Mouse (Mus musculus): Measurements from ENCODE around the gene Rhd. TPM values are rescaled to one million over a fixed set of nuclear protein-coding genes. Genes with fewer than 3 reads are reported as not detected.

The Rhd gene
- polyA plus RNA-seq, 1 experiment from 2014 or later, result 5.4 TPM

GRCm38 (mm10) chr4:134939900-134940299 lies 75.6 kb downstream of the Rhd start:
- 70% methylated on average over 9 of the region's 9 CpGs for WGBS
- ATAC-seq (replicated peaks; ENCODE audit: insufficient number of reproducible peaks, insufficient read depth, low FRiP score, low read depth), result no peak

GRCm38 (mm10) chr4:134943758-134944538 lies 79.6 kb downstream of the Rhd start:
- no peaks in the 10 kb centered on the region for H3K36me3 ChIP-seq
- ATAC-seq (replicated peaks; ENCODE audit: insufficient number of reproducible peaks, insufficient read depth, low FRiP score, low read depth), result no peak
- H3K4me1 ChIP-seq (replicated peaks), result peaks cover 14% of the 10 kb centered on the region
- H3K4me2 ChIP-seq, result no peak overlapping the region
- 36% methylated on average over 27 of the region's 27 CpGs for WGBS
- no peak overlapping the region for H3K4me3 ChIP-seq
- no peaks in the 10 kb centered on the region for H3K9me3 ChIP-seq (replicated peaks)
- peaks cover 31% of the 10 kb centered on the region for H3K27me3 ChIP-seq
- H3K9ac ChIP-seq, result no peak overlapping the region
- H3K27ac ChIP-seq, result no peak overlapping the region

More at GRCm38 (mm10) chr4:134939900-134940299, 75.6 kb downstream of the Rhd start:
- peaks cover 23% of the 10 kb centered on the region for H3K36me3 ChIP-seq
- peaks cover 25% of the 10 kb centered on the region for H3K4me1 ChIP-seq (replicated peaks)
- no peak overlapping the region for H3K4me3 ChIP-seq
- peak overlapping the region; percentile 40; the same call in 1 of the 2 replicates for H3K4me2 ChIP-seq
- H3K27ac ChIP-seq, result no peak overlapping the region
- no peaks in the 10 kb centered on the region for H3K9me3 ChIP-seq (replicated peaks)
- H3K9ac ChIP-seq, result no peak overlapping the region
- H3K27me3 ChIP-seq, result peaks cover 24% of the 10 kb centered on the region

Other genes with a start within 250 kb of the Rhd start
- 5.1 and 6.6 TPM in 2 replicates for gene Man1c1, start 160.2 kb upstream of the Rhd start, polyA plus RNA-seq (2015; fragmentation: Nextera tagmentation; extraction: Ambion mirVana)
- 11.6 and 16.0 TPM in 2 replicates for gene Ldlrap1, start 96.5 kb upstream of the Rhd start, polyA plus RNA-seq (2015; fragmentation: Nextera tagmentation; extraction: Ambion mirVana)
- 22.0 and 25.5 TPM in 2 replicates for gene Maco1, start 11.2 kb upstream of the Rhd start, polyA plus RNA-seq (2015; fragmentation: Nextera tagmentation; extraction: Ambion mirVana)
- gene Tmem50a, start 50.5 kb downstream of the Rhd start, polyA plus RNA-seq (2015; fragmentation: Nextera tagmentation; extraction: Ambion mirVana), result 142 TPM in 2 replicates
- 366 and 379 TPM in 2 replicates for gene Rsrp1, start 59.1 kb downstream of the Rhd start, polyA plus RNA-seq (2015; fragmentation: Nextera tagmentation; extraction: Ambion mirVana)
- gene Syf2, start 66.4 kb downstream of the Rhd start, polyA plus RNA-seq (2015; fragmentation: Nextera tagmentation; extraction: Ambion mirVana), result 52.6 and 57.6 TPM in 2 replicates